Comparison of ENCODE assay signal across 24 mouse cellular contexts in genomic region chr1:78440716-78441115, GRCm38 (mm10). TPM values are rescaled to one million over a fixed set of nuclear protein-coding genes. Genes with fewer than 3 reads are reported as not detected.
DNase-seq lines count a peak whose midpoint lies in the region; ATAC-seq lines count a peak whose summit lies in the region.
"Had no signal": no experiment of that assay in that cellular context is flagged by ENCODE, and none has a peak within 500 bp of the region (broad histone marks: within the 10 kb centered on the region; RNA-seq: fewer than 3 reads in every experiment).

No protein-coding gene starts in this region.

- no peak overlapping the region for H3K4me3 ChIP-seq in embryonic facial prominence, embryonic 14.5 days (ENCODE audit: low read depth, low read length)
- H3K4me3 ChIP-seq in forebrain, embryonic 12.5 days (replicated peaks): no peak overlapping the region
- H3K4me3 ChIP-seq: forebrain, embryonic 10.5 days; heart, embryonic 13.5 days; intestine, embryonic 15.5 days; limb, embryonic 13.5 days; lung, embryonic 15.5 days; midbrain, embryonic 12.5 days; neural tube, embryonic 13.5 days; stomach, embryonic 15.5 days had no signal

- no peak for ATAC-seq in embryonic facial prominence, embryonic 14.5 days (ENCODE audit: low read depth)
- ATAC-seq in forebrain, embryonic 12.5 days (ENCODE audit: low FRiP score): no peak
- ATAC-seq: forebrain, embryonic 16.5 days; hindbrain, embryonic 16.5 days; intestine, embryonic 15.5 days had no signal

- 79% methylated on average over 8 of the region's 8 CpGs for WGBS in embryonic facial prominence, embryonic 14.5 days
- WGBS in forebrain, embryonic 12.5 days: 94% methylated on average over 8 of the region's 8 CpGs

- H3K4me2 ChIP-seq in embryonic facial prominence, embryonic 14.5 days (ENCODE audit: low read depth, low read length): no peak overlapping the region
- no peak overlapping the region for H3K4me2 ChIP-seq in forebrain, embryonic 12.5 days
- H3K4me2 ChIP-seq: heart, embryonic 13.5 days; intestine, embryonic 15.5 days; limb, embryonic 13.5 days; liver, embryonic 11.5 days; lung, embryonic 15.5 days; midbrain, embryonic 12.5 days; neural tube, embryonic 13.5 days; stomach, embryonic 15.5 days had no signal

- H3K9me3 ChIP-seq in embryonic facial prominence, embryonic 14.5 days (ENCODE audit: control insufficient read depth, low read length): no peaks in the 10 kb centered on the region
- no peaks in the 10 kb centered on the region for H3K9me3 ChIP-seq in forebrain, embryonic 12.5 days
- H3K9me3 ChIP-seq: forebrain, embryonic 10.5 days; G1E; heart, embryonic 13.5 days; intestine, embryonic 15.5 days; limb, embryonic 13.5 days; lung, embryonic 15.5 days; midbrain, embryonic 12.5 days; neural tube, embryonic 13.5 days; stomach, embryonic 15.5 days had no signal

- H3K36me3 ChIP-seq in embryonic facial prominence, embryonic 14.5 days (ENCODE audit: control insufficient read depth, insufficient read depth, low read length): peaks cover 54% of the 10 kb centered on the region
- peaks cover 34% of the 10 kb centered on the region for H3K36me3 ChIP-seq in forebrain, embryonic 12.5 days (replicated peaks)

- H3K9ac ChIP-seq in embryonic facial prominence, embryonic 14.5 days (ENCODE audit: low read depth, low read length): no peak overlapping the region
- H3K9ac ChIP-seq in forebrain, embryonic 12.5 days: no peak overlapping the region
- H3K9ac ChIP-seq: heart, embryonic 13.5 days; intestine, embryonic 15.5 days; limb, embryonic 13.5 days; lung, embryonic 15.5 days; midbrain, embryonic 12.5 days; neural tube, embryonic 13.5 days; stomach, embryonic 15.5 days had no signal

- H3K27ac ChIP-seq in embryonic facial prominence, embryonic 14.5 days (replicated peaks; ENCODE audit: low read depth, low read length): peak overlapping the region; percentile 33
- no peak overlapping the region for H3K27ac ChIP-seq in forebrain, embryonic 12.5 days
- H3K27ac ChIP-seq: forebrain, embryonic 10.5 days; heart, embryonic 13.5 days; intestine, embryonic 15.5 days; limb, embryonic 13.5 days; lung, embryonic 15.5 days; midbrain, embryonic 12.5 days; neural tube, embryonic 13.5 days; stomach, embryonic 15.5 days had no signal

- peak; percentile 45 for DNase-seq in heart, adult 11 months
- no peak for DNase-seq in heart, postnatal 4 days
- no peak for DNase-seq in embryonic facial prominence, embryonic 14.5 days (ENCODE audit: low spot score)
- DNase-seq in kidney, adult 9 months: peak; percentile 85
- DNase-seq in kidney, postnatal 14 days: peak; percentile 66
- DNase-seq in spleen, postnatal 10 days (ENCODE audit: low spot score in 2 of 2): no peak
- no peak for DNase-seq in layer of hippocampus, adult 9-11 months
- DNase-seq: adrenal gland, postnatal 14 days; cerebellum, adult 18-20 months; cerebellum, postnatal 10 days; heart, postnatal 10 days had no signal

- peaks cover 3% of the 10 kb centered on the region; the same call in 1 of the 2 replicates for H3K4me1 ChIP-seq in embryonic facial prominence, embryonic 14.5 days (ENCODE audit: control insufficient read depth, insufficient read depth, low read length)
- no peaks in the 10 kb centered on the region for H3K4me1 ChIP-seq in forebrain, embryonic 12.5 days
- H3K4me1 ChIP-seq: intestine, embryonic 15.5 days; lung, embryonic 15.5 days; midbrain, embryonic 12.5 days; neural tube, embryonic 13.5 days; stomach, embryonic 15.5 days had no signal

- no peaks in the 10 kb centered on the region for H3K27me3 ChIP-seq in embryonic facial prominence, embryonic 14.5 days (replicated peaks; ENCODE audit: control insufficient read depth, insufficient read depth, low read length)
- no peaks in the 10 kb centered on the region for H3K27me3 ChIP-seq in forebrain, embryonic 12.5 days
- H3K27me3 ChIP-seq: heart, embryonic 13.5 days; intestine, embryonic 15.5 days; limb, embryonic 13.5 days; lung, embryonic 15.5 days; midbrain, embryonic 12.5 days; neural tube, embryonic 13.5 days; stomach, embryonic 15.5 days had no signal

RNA-seq across cellular contexts. Expression of gene Farsb, which starts 48.0 kb away (rescaled TPM):
- total RNA-seq in heart, postnatal 4 days (2021): 10 to 100 TPM; 52.5 to 54.5 TPM
- 122 and 145 TPM in 2 replicates for polyA plus RNA-seq in embryonic facial prominence, embryonic 14.5 days (2014; fragmentation: Nextera tagmentation; extraction: Ambion mirVana)
- 136 and 139 TPM in 2 replicates for polyA plus RNA-seq in forebrain, embryonic 12.5 days (2016; fragmentation: Nextera tagmentation; extraction: Ambion mirVana)

Comparison
In these comparisons a context has a peak if more than half of its experiments do, and no peak if none do; other contexts are left out.
1. DNase-seq: peak in heart, adult 11 months (single experiment), kidney, adult 9 months (single experiment) and kidney, postnatal 14 days (single experiment); none in heart, postnatal 4 days (single experiment), embryonic facial prominence, embryonic 14.5 days (single experiment), spleen, postnatal 10 days (0 of 2) and layer of hippocampus, adult 9-11 months (single experiment).